Mouse (Mus musculus) intestine, embryonic 15.5 days (tissue): Measurements from ENCODE around the gene Parvg. TPM values are rescaled to one million over a fixed set of nuclear protein-coding genes. Genes with fewer than 3 reads are reported as not detected.

Experiments used
- ATAC-seq: fragments of 200-750 bp; cut with Nextera tagmentation; 2 replicates; pipeline ENCODE4 v1.8.0; 2017; ENCODE audit warnings: moderate TSS enrichment, moderate library complexity
- H3K27ac ChIP-seq: fragments of 300-500 bp; sonication (generic); 2 replicates; pipeline ENCODE4 v1.5.1; 2015; ENCODE audit warnings: mild to moderate bottlenecking, inconsistent platforms
- H3K27me3 ChIP-seq: fragments of 300-500 bp; sonication (generic); replicated peaks from 2 replicates; pipeline ENCODE4 v1.6.1; 2015; ENCODE audit warnings: inconsistent platforms
- H3K36me3 ChIP-seq: fragments of 300-500 bp; sonication (generic); 2 replicates; pipeline ENCODE4 v1.6.1; 2015; ENCODE audit warnings: inconsistent platforms
- H3K4me1 ChIP-seq: fragments of 300-500 bp; sonication (generic); replicated peaks from 2 replicates; pipeline ENCODE4 v1.6.1; 2015; ENCODE audit warnings: inconsistent platforms
- H3K4me2 ChIP-seq: fragments of 300-500 bp; sonication (generic); replicated peaks from 2 replicates; pipeline ENCODE4 v1.6.1; 2015; ENCODE audit warnings: mild to moderate bottlenecking, inconsistent platforms
- H3K4me3 ChIP-seq: fragments of 300-500 bp; sonication (generic); replicated peaks from 2 replicates; pipeline ENCODE4 v1.5.1; 2015; ENCODE audit warnings: inconsistent platforms
- H3K9ac ChIP-seq: fragments of 300-500 bp; sonication (generic); 2 replicates; pipeline ENCODE4 v1.6.1; 2015; ENCODE audit warnings: inconsistent platforms
- H3K9me3 ChIP-seq: fragments of 300-500 bp; sonication (generic); 2 replicates; pipeline ENCODE4 v1.6.1; 2016; ENCODE audit warnings: inconsistent platforms
- WGBS: fragments of 180-500 bp; shearing (Covaris S2); methylation state at CpG from one replicate; pipeline ENCODE4 v1.1.7; 2015; 5-methylcytosine and 5-hydroxymethylcytosine counted together
- polyA plus RNA-seq: library from polyadenylated mRNA; unstranded; fragments of >200 nt; fragmentation: Nextera tagmentation; extraction: Ambion mirVana; gene quantifications from 2 replicates; pipeline ENCODE4 v1.2.1, GENCODE M21; 2015

The Parvg gene
- polyA plus RNA-seq, 1 experiment from 2014 or later: 3.0 TPM

DNA sequence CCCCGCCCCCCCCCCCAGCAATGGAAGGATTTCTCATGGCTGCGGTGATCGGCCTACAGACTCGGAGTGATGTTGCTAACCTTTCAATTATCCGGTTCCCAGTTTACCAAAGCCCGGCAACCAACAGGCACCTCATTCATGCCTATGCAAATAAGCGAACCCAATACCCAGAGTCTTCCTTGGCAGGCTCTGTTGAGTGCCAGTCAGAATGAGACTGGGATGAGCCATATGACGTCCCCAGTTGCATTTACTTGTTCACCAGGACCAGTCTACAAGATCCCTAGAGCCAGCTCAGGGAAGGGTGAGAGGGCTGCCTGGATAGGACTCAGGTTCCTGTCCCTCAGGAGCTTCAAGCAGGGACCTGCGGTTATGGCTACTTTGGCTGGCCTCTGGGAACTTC, 29.4 kb upstream of the Parvg start:
- H3K9ac ChIP-seq: no peak overlapping the region
- H3K27me3 ChIP-seq: no peaks in the 10 kb centered on the region
- ATAC-seq: no peak
- no peak overlapping the region for H3K4me3 ChIP-seq
- 83% methylated on average over 9 of the region's 9 CpGs for WGBS
- no peak overlapping the region for H3K27ac ChIP-seq
- H3K36me3 ChIP-seq: no peaks in the 10 kb centered on the region
- peaks cover 9% of the 10 kb centered on the region; the same call in 1 of the 2 replicates for H3K4me1 ChIP-seq
- no peak overlapping the region for H3K4me2 ChIP-seq
- no peaks in the 10 kb centered on the region for H3K9me3 ChIP-seq

DNA sequence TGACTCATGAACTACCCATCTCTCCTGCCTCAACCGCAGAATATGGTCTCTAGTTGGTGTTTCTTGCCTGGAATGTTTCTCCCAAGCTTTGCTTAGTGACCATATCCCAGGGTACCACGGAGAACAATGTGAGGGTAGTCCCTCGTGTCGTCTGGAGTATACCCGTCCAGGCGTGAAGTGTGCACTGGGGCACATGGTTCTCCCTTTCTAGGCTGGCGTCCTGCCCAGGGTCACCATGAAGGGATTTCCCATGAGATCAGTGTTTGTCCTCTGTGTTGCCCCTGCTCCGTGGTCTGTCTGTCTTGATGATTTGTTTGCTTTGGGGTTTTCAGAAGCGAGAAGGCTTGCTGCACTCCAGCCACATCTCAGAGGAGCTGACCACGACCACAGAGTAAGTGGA, 28.6 kb upstream of the Parvg start:
- no peak overlapping the region for H3K4me2 ChIP-seq
- no peak for ATAC-seq
- WGBS: 69% methylated on average over 10 of the region's 10 CpGs
- no peak overlapping the region for H3K9ac ChIP-seq
- H3K4me1 ChIP-seq: peaks cover 16% of the 10 kb centered on the region
- no peaks in the 10 kb centered on the region for H3K9me3 ChIP-seq
- no peaks in the 10 kb centered on the region for H3K27me3 ChIP-seq
- H3K36me3 ChIP-seq: no peaks in the 10 kb centered on the region
- no peak overlapping the region for H3K27ac ChIP-seq
- no peak overlapping the region for H3K4me3 ChIP-seq

DNA sequence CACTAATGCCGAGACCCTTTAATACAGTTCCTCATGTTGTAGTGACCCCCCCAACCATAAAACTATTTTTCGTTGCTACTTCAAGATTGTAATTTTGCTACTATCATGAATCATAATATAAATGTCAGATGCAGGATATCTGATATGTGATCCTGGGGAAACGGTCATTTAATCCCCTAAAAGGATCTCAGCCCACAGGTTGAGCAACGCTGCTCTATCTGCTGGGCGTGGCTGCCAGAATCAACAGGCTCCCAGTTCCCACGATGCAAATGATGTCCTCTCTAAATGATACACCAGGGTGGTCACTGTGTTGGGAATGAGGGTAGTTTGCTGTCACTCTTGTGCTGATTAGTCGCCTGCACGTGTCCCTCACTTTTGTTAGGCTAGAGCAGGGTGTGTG, 26.4 kb upstream of the Parvg start:
- H3K4me2 ChIP-seq: no peak overlapping the region
- 54% methylated on average over 8 of the region's 8 CpGs for WGBS

DNA sequence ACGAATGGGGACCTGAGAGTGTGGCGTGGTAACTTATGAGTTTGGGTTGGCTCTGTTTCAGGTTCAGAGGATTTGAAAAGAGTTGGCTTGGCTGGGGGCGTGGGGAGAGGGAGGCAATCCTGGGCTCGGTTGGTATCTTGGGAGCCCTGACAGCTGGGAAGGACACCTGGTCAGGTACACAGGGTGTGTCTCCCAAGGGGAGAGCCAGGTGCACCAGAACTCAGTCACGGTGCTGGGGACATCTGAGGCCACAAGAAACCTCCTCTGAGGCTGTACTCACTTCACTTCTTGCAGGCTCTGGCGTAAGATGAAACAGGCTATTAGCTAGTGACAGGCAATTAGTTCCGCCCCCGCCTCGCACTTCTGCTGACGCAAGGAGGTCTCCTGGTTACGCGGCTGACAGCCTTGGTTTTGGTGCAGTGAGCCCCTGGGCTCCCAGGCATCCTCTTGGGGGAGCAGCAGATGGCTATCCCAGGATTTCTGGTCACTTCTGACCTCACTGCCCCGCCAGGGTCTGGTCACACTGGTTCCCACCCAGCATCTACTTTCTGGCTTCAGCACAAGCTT, 24.9 kb upstream of the Parvg start:
- no peaks in the 10 kb centered on the region for H3K9me3 ChIP-seq
- H3K27me3 ChIP-seq: no peaks in the 10 kb centered on the region
- ATAC-seq: peak; percentile 61; the same call in 1 of the 2 replicates
- no peak overlapping the region for H3K9ac ChIP-seq
- 41% methylated on average over 13 of the region's 13 CpGs for WGBS
- H3K4me3 ChIP-seq: no peak overlapping the region
- no peak overlapping the region for H3K27ac ChIP-seq
- no peaks in the 10 kb centered on the region for H3K36me3 ChIP-seq
- H3K4me2 ChIP-seq: no peak overlapping the region
- H3K4me1 ChIP-seq: peaks cover 38% of the 10 kb centered on the region

More for the DNA sequence above, 26.4 kb upstream of the Parvg start:
- no peaks in the 10 kb centered on the region for H3K27me3 ChIP-seq
- no peaks in the 10 kb centered on the region for H3K36me3 ChIP-seq
- H3K27ac ChIP-seq: no peak overlapping the region
- H3K9ac ChIP-seq: no peak overlapping the region
- no peaks in the 10 kb centered on the region for H3K9me3 ChIP-seq
- peaks cover 33% of the 10 kb centered on the region for H3K4me1 ChIP-seq
- no peak for ATAC-seq
- H3K4me3 ChIP-seq: no peak overlapping the region

DNA sequence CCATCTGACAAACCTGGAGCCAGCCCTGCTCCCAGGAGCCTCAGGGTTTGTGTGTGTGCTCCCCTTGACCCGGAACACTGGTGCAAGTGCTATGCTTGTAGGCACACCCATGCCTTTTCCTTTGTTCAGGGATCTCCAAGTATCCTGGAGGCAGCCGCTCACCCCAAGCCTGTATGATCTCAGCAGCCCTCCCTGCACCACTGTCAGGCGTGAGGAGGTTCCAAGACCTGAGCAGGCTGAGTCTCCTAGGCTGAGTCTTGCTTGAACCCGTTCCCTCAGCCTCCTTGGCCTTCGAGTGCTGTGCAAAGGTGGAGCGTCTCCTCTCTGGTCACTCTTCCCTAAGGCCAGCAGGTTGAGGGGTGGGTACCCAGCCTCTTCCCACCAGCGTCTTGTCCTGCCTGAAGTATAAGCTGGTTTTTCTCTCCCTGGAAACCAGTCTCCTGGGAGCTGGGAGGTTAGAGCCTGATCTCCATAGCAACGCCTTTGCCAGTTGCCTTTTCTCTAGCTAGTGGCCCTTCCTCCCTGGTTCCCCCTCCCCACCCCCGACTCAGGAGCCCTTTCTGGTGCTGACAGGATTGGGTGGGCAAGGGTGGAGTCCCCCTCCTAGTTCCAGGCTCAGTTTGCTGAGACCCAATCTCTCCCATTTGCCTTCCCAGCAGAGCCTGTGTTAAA, 24.0 kb upstream of the Parvg start:
- H3K9me3 ChIP-seq: no peaks in the 10 kb centered on the region
- WGBS: 49% methylated on average over 9 of the region's 9 CpGs
- peak overlapping the region; percentile 22; the same call in 1 of the 2 replicates for H3K27ac ChIP-seq
- ATAC-seq: no peak
- no peaks in the 10 kb centered on the region for H3K36me3 ChIP-seq
- no peak overlapping the region for H3K4me2 ChIP-seq
- peaks cover 38% of the 10 kb centered on the region for H3K4me1 ChIP-seq
- H3K27me3 ChIP-seq: no peaks in the 10 kb centered on the region
- H3K4me3 ChIP-seq: no peak overlapping the region
- H3K9ac ChIP-seq: no peak overlapping the region

DNA sequence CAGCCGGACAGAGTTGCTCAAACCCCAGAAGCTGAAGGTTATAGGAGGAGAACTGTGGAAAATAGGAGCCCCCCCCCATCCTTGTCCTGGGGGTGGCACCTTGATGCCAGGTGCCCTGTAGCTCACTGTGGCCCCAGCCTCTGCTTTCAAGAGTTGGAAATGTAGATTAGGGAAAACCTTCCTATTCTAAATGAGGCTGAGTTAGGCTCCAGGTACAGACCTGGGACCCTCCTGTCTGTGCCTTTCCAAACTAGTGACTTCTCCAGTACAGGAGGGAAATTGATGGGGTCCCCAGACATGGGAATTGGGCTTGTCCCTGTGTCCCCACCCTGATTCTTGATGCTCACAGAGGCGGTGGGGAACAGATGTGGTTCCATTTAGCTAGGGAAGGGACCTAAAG, 23.2 kb upstream of the Parvg start:
- Histone ChIP-seq H3K4me1 (peaks cover 38% of the 10 kb centered on the region), H3K27me3 (no peaks in the 10 kb centered on the region), H3K27ac (no peak overlapping the region), H3K36me3 (no peaks in the 10 kb centered on the region), H3K4me2 (no peak overlapping the region), H3K9ac (no peak overlapping the region), H3K4me3 (no peak overlapping the region), H3K9me3 (no peaks in the 10 kb centered on the region)
- whole genome bisulfite sequencing: 79% methylated on average over 2 of the region's 2 CpGs
- no peak for ATAC-seq

DNA sequence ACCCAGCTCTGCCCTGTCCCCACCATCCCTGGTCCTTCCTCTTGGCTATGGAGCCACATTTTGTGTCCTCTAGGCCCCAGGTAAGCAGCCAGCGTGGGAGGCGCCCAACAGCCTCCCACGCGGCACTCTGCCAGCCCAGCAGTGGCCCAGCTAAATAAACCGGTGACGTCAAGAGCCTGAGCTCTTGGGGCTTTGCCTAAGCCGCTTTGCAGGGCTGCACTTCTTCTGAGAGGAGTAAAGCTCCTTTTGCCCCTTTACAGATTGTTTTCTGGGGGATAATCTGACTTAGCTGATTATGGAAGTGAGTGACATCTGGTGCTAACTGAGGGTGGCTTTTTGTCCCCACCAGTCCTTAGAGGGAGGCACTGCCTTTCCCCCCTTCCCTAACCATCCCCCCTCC, 22.8 kb upstream of the Parvg start:
- Histone ChIP-seq H3K4me1 (peaks cover 38% of the 10 kb centered on the region), H3K27me3 (no peaks in the 10 kb centered on the region), H3K4me2 (no peak overlapping the region), H3K27ac (no peak overlapping the region), H3K36me3 (no peaks in the 10 kb centered on the region), H3K4me3 (no peak overlapping the region), H3K9ac (no peak overlapping the region), H3K9me3 (no peaks in the 10 kb centered on the region)
- no peak for ATAC-seq
- WGBS: 17% methylated on average over 7 of the region's 7 CpGs

DNA sequence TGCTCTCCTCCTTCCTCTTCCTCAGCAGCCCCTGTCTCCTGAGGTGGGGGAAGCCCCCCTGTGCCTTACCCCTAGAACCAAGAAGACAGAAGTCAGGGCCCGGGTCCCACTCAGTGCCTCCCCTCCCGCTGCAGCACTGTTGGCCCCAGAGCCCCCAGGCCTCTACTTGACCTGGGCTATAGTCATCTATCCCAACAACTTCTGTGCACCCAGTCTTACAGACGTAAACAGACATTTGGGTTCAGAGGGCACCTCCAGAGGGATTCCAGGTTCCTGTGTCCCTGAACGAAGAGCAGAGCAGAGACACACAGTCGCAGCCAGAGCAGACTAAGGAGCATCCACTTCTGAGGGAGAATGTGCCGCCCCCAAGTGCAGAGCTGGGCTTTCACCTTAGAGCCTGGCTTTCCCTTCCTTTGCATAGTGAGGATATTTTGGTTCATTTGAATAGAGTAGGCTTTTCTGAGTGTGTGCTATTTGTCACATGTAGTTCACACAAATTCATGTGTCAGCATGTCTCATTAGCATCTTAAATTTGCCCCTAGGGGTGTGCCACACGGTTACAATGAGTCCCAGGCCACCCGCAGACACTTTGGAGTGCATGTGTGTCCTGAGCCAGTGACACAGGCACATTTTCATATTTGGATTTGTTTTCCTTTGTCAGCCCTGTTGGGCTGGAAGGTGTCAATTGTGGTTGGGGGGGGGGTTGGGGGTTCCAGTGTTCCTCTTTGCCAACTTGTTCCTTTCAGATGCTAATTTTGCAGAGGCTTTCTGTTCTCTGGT, 22.0 kb upstream of the Parvg start:
- no peaks in the 10 kb centered on the region for H3K27me3 ChIP-seq
- H3K36me3 ChIP-seq: no peaks in the 10 kb centered on the region
- H3K27ac ChIP-seq: no peak overlapping the region
- 55% methylated on average over 8 of the region's 8 CpGs for WGBS
- H3K4me1 ChIP-seq: peaks cover 38% of the 10 kb centered on the region
- H3K9ac ChIP-seq: no peak overlapping the region
- no peak overlapping the region for H3K4me2 ChIP-seq
- H3K9me3 ChIP-seq: no peaks in the 10 kb centered on the region
- no peak overlapping the region for H3K4me3 ChIP-seq
- ATAC-seq: no peak

DNA sequence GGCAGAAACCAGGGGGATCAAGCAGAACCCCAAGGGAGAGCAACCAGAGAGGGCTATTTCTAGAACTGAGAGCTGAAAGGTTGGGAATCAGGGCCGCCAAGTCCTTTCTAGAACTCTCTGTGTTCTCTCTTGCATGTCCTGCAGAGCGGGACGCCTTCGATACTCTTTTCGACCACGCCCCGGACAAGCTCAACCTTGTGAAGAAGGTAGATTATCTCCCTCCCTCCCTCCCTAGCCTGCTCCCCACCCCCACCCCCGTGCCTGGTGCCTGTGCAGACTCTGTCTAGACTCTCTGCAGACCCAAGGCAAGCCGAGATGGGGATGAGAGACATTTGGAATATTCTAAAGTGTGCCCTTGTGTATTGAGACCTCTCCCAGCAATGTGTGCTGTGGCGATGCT, 20.6 kb upstream of the Parvg start:
- Histone ChIP-seq H3K9ac (no peak overlapping the region), H3K36me3 (no peaks in the 10 kb centered on the region), H3K9me3 (no peaks in the 10 kb centered on the region), H3K27me3 (no peaks in the 10 kb centered on the region), H3K27ac (no peak overlapping the region), H3K4me3 (no peak overlapping the region), H3K4me1 (peaks cover 38% of the 10 kb centered on the region), H3K4me2 (no peak overlapping the region)
- WGBS: 66% methylated on average over 10 of the region's 10 CpGs
- ATAC-seq: no peak

DNA sequence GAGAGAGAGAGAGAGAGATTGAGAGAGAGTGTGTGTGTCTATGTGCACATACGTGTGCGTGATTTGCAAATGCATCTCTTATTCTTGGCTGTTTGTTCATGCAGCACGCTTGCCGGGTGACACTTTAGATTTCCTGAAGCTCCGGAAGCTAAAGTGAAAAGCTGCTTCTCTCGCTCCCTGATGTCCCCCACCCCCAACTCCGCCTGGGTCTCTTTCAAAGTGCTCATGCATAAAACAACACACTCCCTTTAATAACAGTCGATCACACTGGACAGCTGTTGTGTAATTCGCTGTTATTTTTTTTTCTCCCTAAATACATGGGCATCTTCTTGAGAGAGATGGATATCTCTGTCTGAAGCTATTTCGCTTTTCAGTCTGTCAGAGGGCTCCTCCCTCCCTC, 18.5 kb upstream of the Parvg start:
- no peaks in the 10 kb centered on the region for H3K36me3 ChIP-seq
- no peak overlapping the region for H3K4me3 ChIP-seq
- H3K9me3 ChIP-seq: no peaks in the 10 kb centered on the region
- H3K9ac ChIP-seq: no peak overlapping the region
- H3K4me1 ChIP-seq: peaks cover 21% of the 10 kb centered on the region
- ATAC-seq: no peak
- no peak overlapping the region for H3K4me2 ChIP-seq
- no peaks in the 10 kb centered on the region for H3K27me3 ChIP-seq
- 67% methylated on average over 10 of the region's 10 CpGs for WGBS
- H3K27ac ChIP-seq: no peak overlapping the region

DNA sequence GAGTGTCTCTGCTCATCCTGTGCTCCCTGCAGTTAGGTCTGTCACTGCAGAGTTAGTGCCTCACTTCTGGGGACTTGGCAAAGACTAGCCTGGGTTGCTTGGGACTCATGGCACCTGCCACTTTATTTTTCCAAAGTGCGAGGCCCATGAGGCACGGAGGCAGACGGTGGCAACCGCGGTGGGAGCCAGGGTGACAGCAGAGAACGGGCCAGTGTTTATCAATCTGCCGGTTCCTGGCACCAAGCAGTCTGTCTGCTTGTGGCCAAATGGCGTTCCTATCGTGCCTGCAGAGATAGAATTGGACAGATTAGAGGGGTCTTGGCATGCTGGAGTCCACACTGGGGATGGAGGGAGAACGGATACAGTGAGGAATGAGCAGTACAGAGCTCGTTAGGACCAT, 13.6 kb upstream of the Parvg start:
- Histone ChIP-seq H3K27me3 (no peaks in the 10 kb centered on the region), H3K4me1 (peaks cover 28% of the 10 kb centered on the region), H3K4me2 (no peak overlapping the region), H3K36me3 (no peaks in the 10 kb centered on the region), H3K9me3 (no peaks in the 10 kb centered on the region), H3K9ac (no peak overlapping the region), H3K27ac (no peak overlapping the region), H3K4me3 (no peak overlapping the region)
- 58% methylated on average over 11 of the region's 11 CpGs for WGBS
- no peak for ATAC-seq

DNA sequence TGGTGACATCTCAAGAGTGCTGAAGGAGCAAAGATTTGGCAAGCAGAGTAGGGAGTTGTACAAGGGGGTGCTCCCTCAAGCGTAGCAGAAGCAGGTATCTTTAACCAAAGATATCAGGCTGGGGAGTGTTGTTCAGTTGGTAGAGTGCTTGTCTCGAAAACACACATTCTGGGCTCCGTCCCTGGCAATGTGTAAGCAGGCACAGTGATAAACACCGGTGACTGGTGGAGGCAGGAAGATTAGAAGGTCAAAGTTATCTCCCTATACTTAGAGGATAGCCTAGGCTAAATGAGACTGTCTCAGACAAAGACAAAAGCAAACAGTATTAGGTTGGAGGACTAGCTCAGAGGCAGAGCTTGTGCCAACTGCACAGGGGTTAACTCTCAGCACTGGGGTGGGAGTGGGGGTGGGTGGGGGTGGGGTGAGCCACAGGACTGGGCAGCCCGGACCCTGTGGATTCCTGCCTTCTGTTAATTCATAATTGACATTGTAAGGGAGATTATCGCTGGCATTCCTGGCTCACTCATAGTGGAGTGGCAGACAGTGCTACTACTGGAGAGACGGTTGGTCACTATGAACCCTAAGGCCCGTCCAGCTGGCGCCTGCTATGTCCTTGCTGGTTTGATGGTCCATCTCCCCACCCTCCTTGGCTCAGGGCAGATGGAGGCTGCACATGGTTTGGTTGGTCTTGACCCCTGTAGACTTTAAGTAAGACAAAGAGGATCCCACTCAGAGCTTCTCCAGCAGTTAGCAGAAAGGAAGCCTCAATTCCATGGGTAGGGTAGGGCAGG, 12.3 kb upstream of the Parvg start:
- Histone ChIP-seq H3K4me3 (no peak overlapping the region), H3K27ac (no peak overlapping the region), H3K4me1 (peaks cover 32% of the 10 kb centered on the region), H3K4me2 (no peak overlapping the region), H3K9me3 (no peaks in the 10 kb centered on the region), H3K9ac (no peak overlapping the region), H3K27me3 (no peaks in the 10 kb centered on the region), H3K36me3 (no peaks in the 10 kb centered on the region)
- WGBS: 75% methylated on average over 9 of the region's 9 CpGs
- peak; percentile 16; the same call in 1 of the 2 replicates for ATAC-seq
